Mouse (Mus musculus): ENCODE data around the gene Cyp4f14. TPM values are rescaled to one million over a fixed set of nuclear protein-coding genes. Genes with fewer than 3 reads are reported as not detected.

Cyp4f14 gene
- total RNA-seq (2021): not detected

DNA sequence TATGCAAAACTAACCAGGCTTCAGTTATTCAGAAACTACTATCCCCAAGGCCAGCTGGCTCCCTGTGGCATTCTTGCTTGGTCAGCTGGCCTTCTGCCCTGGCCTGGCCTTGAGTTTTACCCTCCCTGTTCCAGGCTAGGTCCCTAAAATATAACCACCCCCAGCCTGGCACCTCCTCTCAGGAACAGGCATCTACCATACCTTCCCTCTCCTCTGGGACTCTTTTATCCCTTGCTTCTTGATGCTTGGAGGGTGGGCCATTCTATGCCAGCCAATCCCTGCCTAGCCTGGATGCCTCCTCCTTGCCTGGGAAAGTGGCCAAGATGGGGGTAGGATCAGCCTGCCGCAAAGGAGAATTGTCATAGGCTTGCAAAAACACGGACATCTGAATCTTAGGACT, at the start of gene Cyp4f14:
TSS of gene Cyp4f14 (minus strand) at position 212 of the 400 bp plus-strand sequence.
- no peak for DNase-seq

GRCm38 (mm10) chr17:32965623-32966290, 48.6 kb upstream of the Cyp4f14 start, which contains the start of gene Zfp472:
Gene Zfp472, plus strand, starts transcription at chr17:32965814.
- DNase-seq: peak; percentile 93

DNA sequence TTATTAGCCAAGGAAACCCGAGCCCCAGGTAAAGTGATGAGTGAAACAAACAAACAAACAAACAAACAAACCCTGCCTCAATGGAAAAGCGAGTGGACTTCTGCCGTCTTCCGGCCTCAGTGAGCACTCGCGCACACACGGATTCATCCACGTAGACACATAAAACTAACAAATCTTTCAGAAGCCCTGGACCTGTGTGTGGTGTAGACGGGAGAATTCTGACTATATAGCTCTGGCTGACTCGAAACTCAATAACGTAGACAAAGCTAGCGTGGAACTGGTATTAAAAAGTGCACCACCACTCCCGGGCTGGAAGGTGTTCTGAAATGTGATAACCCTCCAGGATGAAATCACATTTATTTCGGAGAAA, 48.1 kb upstream of the Cyp4f14 start:
- DNase-seq: no peak

GRCm38 (mm10) chr17:32951441-32951840, 34.3 kb upstream of the Cyp4f14 start:
- DNase-seq: peak; percentile 88

- DNase-seq: no peak
These were observed 33.9 kb upstream of the Cyp4f14 start for GRCm38 (mm10) chr17:32951006-32951405.

DNA sequence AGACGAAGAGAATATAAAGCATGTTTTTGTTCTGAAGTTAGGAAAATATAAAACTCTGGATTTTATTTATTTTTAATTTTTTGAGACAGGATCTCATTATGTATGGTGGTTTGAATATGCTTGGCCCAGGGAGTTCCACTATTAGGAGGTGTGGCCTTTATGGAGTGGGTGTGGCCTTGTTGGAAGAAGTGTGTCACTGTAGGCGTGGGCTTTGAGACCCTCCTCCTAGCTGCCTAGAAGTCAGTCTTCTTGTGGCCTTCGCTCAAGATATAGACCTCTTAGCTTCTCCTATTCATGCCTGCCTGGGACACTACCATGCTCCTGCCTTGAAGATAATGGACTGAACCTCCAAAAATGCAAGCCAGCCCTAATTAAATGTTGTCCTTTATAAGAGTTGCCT, 33.0 kb upstream of the Cyp4f14 start:
- no peak for DNase-seq

DNA sequence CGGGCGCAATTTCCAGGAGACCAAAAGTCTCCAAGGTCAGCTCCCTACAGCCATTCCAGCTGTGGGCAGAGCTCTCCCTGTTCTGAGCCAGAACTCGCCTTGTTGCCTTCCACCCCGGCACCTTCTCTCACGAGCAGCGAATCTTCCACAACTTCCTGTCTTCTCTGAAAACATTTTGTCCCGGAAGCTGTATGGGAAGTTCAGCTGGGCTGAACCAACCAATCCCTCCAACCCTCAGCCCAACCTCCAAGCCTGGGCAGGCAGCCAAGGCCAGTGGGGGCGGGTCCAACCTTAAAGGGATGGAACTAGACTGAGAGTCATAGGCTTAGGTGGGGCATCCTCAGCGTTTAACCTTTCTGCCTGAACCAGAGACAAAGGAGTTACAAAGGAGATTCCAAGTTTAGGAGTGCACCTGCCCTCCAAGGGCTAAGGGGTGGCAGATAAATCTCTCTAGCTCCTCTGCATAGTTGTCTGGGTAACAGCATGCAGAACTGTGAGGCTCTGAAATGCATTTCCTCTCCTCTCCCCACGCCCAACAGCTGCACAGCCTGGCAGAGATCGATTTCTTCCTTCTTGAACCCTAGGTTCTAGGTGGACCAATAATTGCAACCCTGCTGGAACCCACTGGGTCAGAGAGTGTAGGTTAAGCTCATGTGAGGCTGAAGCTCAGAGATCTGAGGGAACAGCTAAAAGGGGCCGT, 30.2 kb upstream of the Cyp4f14 start, which contains the start of gene Cyp4f13:
TSS of gene Cyp4f13 (minus strand) at position 188 of the 700 bp plus-strand sequence.
- peak; percentile 100 for DNase-seq

DNA sequence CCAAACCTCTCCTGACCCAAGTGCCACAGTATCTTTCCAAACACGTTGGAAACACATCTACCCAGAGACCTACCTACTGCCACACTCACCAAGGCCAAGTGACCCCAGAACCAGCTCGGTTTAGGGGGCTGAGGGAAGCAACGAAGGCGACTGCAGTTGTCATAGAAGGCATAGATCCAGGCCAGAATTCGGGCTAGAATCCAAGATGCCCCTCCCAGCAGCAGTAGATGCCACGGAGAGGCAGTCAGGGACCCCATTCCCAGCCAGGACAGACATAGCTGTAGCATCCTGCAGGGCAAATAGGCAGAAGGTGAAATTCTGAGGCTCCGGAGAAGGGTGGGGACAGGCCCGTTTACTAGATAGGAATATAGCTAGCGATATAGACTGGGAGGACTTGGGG, 29.6 kb upstream of the Cyp4f14 start:
- no peak for DNase-seq

- no peak for DNase-seq
These were observed 27.4 kb upstream of the Cyp4f14 start for GRCm38 (mm10) chr17:32944402-32945035.

GRCm38 (mm10) chr17:32943661-32944060, 26.5 kb upstream of the Cyp4f14 start:
- no peak for DNase-seq

DNA sequence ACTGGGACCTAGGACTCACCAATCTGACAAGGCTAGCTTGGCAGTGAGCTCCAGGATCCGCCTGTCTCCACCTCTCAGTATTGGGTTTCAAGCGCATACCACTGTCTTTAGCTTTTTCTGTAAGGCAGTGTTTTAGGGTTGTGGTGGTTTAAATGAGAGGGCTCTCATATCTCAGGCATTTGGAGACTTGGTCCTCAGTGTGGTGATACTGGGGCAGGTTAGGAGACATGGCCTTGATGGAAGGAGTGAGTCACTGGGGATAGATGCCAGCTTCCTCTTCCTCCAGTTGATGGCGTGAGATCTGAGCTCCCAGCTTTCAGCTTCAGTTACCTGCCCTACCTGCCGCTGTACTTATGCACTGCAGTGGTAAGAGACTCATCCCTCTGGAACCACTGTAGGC, 22.7 kb upstream of the Cyp4f14 start:
- no peak for DNase-seq

DNA sequence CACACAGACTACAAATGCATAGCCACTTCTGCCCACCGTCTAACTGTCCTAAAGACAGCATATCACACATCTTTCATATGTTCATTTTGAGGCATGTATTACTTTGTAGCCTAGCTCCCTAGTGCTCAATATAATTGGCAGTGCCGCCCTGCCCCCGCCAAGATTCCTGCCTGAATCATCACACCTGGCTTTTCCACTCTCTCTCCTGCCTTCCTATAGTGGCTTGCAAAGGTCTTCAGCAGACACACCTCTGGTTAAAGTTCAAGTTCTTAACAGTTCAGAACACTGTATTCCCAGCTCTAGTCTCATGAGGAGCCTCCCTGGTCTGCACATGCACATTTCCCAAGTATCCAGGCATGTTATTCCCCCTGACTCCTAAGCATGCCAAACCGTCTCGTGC, 10.7 kb upstream of the Cyp4f14 start:
- no peak for DNase-seq

GRCm38 (mm10) chr17:32924658-32925312, 7.6 kb upstream of the Cyp4f14 start:
- peak; percentile 81 for DNase-seq

DNA sequence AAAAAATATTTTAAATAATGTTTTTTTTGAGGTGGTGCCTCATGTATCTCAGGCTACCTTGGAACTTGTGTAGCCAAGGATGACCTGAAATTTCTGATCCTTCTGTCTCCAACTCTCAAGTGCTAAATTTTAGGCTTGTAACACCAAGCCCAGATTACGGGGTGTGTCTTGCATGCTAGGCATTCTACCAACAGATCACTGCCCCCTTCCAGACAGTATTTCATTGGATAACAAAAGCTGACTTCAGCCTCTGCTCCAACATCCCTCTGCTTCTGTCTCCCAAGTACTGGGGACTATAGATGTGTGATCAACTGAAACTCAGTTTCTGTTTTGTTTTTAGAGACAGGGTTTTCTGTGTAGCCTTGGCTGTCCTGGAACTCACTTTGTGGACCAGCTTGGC, 6.5 kb upstream of the Cyp4f14 start:
- no peak for DNase-seq

- no peak for DNase-seq
These were observed 2.0 kb upstream of the Cyp4f14 start for GRCm38 (mm10) chr17:32919123-32919522.

DNA sequence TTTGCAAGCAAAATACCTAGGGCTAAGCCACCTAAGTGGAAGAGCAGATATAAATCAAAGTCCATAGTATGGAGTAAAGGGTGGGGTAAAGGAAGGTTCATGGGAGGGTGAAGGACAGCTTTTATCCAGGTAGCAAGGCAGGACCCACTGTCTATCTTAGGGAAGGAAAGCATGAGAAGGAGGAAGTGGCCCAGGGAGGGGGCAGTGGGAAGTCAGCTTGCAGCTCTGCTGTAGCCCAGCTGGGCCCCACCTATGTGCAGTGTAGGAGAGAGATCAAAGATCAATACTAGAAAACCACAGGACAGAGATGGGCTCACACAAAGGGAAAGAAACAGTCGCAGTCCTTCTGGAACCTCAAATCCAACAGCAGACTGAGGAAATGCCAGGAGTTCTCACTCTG, 1.1 kb downstream of the Cyp4f14 start:
- no peak for DNase-seq

- no peak for DNase-seq
These were observed 11.0 kb downstream of the Cyp4f14 start for GRCm38 (mm10) chr17:32906172-32906571.

GRCm38 (mm10) chr17:32905239-32905638, 11.9 kb downstream of the Cyp4f14 start:
- peak; percentile 51 for DNase-seq

GRCm38 (mm10) chr17:32904414-32904813, 12.7 kb downstream of the Cyp4f14 start:
- DNase-seq: no peak

DNA sequence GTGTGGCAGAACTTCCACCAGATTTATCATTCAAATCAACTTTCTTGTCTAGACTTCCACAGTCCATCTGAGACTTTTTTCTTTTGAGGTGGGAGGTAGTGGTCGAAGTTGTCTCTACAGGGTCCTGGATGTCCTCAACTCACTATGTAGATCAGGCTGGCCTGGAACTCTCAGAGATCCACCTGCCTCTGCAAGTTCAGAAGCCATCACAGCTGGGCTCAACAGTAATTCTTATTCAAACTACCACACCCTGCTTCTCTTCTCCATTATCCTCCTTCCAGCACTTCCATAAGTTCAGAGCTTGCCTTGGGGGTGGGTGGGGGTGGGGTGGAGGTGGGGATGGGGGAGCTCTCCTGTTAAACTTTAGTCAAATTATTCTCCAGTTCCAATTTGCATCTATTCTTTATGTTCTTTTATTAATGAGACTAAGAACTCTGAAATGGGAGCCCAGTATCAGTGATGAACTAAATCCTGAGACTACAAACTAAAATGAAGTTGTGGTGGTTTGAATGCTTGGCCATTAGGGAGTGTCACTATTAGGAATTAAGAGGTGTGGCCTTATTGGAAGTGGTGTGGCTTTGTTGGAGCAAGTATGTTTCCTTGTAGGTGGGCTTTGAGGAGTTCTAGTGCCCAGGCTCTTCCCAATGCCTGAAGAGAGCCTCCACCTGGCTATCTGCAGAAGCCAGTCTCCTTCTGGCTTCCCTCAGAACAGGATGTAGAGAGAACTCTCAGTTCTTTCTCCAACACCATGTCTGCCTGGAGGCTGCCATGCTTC, 15.2 kb downstream of the Cyp4f14 start:
- DNase-seq: no peak

GRCm38 (mm10) chr17:32895421-32895820, 21.7 kb downstream of the Cyp4f14 start:
- DNase-seq: no peak

DNA sequence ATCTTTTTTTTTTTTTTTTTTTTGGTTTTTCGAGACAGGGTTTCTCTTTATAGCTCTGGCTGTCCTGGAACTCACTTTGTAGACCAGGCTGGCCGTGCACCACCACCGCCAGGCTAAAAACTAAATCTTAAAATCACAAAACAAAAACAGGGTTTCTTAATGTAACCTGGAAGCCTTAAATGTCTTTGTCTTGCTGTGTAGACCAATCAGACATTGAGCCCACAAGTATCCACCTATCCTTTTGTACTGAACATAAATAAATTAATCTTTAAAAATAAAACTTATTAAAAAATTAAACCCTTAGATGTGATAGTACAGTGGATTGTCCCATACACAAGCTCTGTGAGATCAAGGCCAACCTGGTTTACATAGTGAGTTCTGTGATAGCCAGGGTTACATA, 23.2 kb downstream of the Cyp4f14 start:
- DNase-seq: no peak
